Mouse (Mus musculus): Measurements from ENCODE around the gene Stx1a. TPM values are rescaled to one million over a fixed set of nuclear protein-coding genes. Genes with fewer than 3 reads are reported as not detected.

Gene Stx1a
- polyA plus RNA-seq (2012; ENCODE audit: insufficient read depth, insufficient read length, low replicate concordance, missing spikeins): not detected in 2 replicates

GRCm38 (mm10) chr5:135023344-135024173 lies at the start of gene Stx1a:
Gene Stx1a (plus strand): TSS chr5:135023482.
- Histone ChIP-seq H3K27ac (ENCODE audit: insufficient read depth, low read depth, low read length) (no peak within 1 kb of the TSS), H3K4me1 (ENCODE audit: control insufficient read depth, insufficient read depth, low read length) (peaks cover 17% of the 10 kb centered on the region), H3K4me3 (ENCODE audit: insufficient read depth, low read depth, low read length) (peak within 1 kb of the TSS; percentile 79)
- TF ChIP-seq CTCF (IDR thresholded peaks at IDR 0.05; ENCODE audit: insufficient read depth, low read depth, low read length) (no peak), POLR2A (IDR thresholded peaks at IDR 0.05; ENCODE audit: insufficient read depth, low read depth, low read length) (peak; percentile 40; the same call in 1 of the 2 replicates)
- WGBS: under 1% methylated on average over 61 of the region's 61 CpGs

DNA sequence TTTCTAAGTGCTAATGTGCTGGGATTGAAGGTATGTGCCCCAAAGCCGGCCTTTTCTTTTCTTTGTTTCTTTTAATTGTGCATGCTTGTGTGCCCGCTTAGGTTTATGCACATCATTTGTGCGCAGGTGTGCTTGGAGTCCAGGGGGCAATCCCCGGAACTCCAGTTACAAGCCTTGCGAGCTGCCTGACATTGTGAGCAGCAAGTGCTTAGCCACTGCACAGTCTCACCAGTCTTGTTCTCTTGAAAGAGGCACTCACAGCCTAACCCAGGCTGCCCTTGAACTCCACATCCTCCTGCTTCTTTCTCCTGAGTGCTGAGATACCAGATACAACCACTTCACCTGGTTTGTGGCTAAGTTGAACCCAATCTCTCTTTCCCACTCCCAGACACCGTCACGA lies 49.8 kb upstream of the Stx1a start:
- Histone ChIP-seq H3K27ac (ENCODE audit: insufficient read depth, low read depth, low read length) (no peak overlapping the region), H3K4me1 (ENCODE audit: control insufficient read depth, insufficient read depth, low read length) (no peaks in the 10 kb centered on the region), H3K4me3 (ENCODE audit: insufficient read depth, low read depth, low read length) (no peak overlapping the region)
- WGBS: 89% methylated on average over 7 of the region's 7 CpGs
- no peak for TF ChIP-seq POLR2A (IDR thresholded peaks at IDR 0.05; ENCODE audit: insufficient read depth, low read depth, low read length)
- TF ChIP-seq CTCF (IDR thresholded peaks at IDR 0.05; ENCODE audit: insufficient read depth, low read depth, low read length): no peak

DNA sequence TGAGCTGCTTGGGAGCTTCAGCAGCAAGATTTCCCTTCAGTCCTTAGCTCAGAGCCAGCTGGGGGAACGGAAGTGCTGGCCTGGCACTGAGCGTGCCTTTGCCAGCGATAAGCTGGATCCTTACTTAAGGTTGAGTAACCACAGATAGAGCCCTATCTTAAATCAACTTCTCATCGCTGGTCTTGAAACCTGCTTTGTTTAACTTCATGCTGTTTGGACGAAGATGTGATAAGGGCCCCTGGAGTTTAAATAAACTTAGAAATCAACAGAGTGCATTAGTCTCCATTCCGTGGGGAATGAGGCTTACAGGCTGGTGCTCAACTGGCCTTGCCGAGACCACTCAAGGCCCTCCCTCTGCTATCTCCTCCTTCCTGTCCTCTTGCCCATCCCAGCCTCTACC lies 49.0 kb upstream of the Stx1a start:
- TF ChIP-seq CTCF (IDR thresholded peaks at IDR 0.05; ENCODE audit: insufficient read depth, low read depth, low read length): no peak
- no peak for TF ChIP-seq POLR2A (IDR thresholded peaks at IDR 0.05; ENCODE audit: insufficient read depth, low read depth, low read length)
- 58% methylated on average over 7 of the region's 7 CpGs for WGBS
- no peak overlapping the region for H3K4me3 ChIP-seq (ENCODE audit: insufficient read depth, low read depth, low read length)
- no peaks in the 10 kb centered on the region for H3K4me1 ChIP-seq (ENCODE audit: control insufficient read depth, insufficient read depth, low read length)
- H3K27ac ChIP-seq (ENCODE audit: insufficient read depth, low read depth, low read length): no peak overlapping the region

DNA sequence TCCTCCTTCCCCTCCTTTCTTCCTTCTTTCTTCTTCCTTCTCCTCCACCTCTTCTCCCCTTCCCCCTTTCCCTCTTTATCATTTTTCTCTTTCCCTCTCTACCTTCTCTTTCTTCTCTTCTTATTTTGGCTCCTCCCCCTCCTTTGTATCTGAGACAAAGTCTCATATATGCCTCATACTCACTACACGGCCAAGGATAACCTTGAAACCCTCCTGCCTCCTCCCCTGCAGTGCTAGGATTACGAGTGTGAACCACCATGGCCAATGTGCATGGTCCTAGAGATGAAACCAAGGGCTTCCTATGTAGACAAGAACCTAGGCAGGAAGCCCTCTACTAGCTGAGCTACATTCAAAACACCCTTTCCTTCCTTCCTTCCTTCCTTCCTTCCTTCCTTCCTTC lies 48.4 kb upstream of the Stx1a start:
- TF ChIP-seq POLR2A (IDR thresholded peaks at IDR 0.05; ENCODE audit: insufficient read depth, low read depth, low read length): no peak
- TF ChIP-seq CTCF (IDR thresholded peaks at IDR 0.05; ENCODE audit: insufficient read depth, low read depth, low read length): no peak
- H3K27ac ChIP-seq (ENCODE audit: insufficient read depth, low read depth, low read length): no peak overlapping the region

DNA sequence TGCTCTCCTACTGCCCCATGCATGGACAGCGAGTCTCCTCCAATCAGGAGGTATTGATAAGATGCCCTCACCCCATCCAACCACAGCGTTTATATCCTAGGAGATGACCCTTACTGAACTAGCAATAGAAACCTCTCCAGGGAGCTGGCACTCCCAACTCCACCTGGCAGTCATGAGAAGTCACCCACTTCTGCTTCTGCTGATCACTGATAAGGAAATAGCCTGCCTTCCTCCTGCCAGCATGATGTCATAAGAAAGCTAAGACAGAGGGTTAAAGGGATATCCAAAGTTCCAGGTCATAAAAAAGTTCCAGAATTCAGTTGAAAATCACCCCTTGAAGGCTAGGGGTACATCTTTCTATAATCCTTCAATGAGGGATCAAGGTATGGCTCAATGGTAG lies 47.1 kb upstream of the Stx1a start:
- 89% methylated on average over 2 of the region's 2 CpGs for WGBS
- Histone ChIP-seq H3K4me1 (ENCODE audit: control insufficient read depth, insufficient read depth, low read length) (no peaks in the 10 kb centered on the region), H3K4me3 (ENCODE audit: insufficient read depth, low read depth, low read length) (no peak overlapping the region), H3K27ac (ENCODE audit: insufficient read depth, low read depth, low read length) (no peak overlapping the region)
- TF ChIP-seq POLR2A (IDR thresholded peaks at IDR 0.05; ENCODE audit: insufficient read depth, low read depth, low read length) (no peak), CTCF (IDR thresholded peaks at IDR 0.05; ENCODE audit: insufficient read depth, low read depth, low read length) (no peak)

More for the DNA sequence above, 48.4 kb upstream of the Stx1a start:
- WGBS: 55% methylated on average over 2 of the region's 2 CpGs
- Histone ChIP-seq H3K4me3 (ENCODE audit: insufficient read depth, low read depth, low read length) (no peak overlapping the region), H3K4me1 (ENCODE audit: control insufficient read depth, insufficient read depth, low read length) (no peaks in the 10 kb centered on the region)

GRCm38 (mm10) chr5:134976577-134977250 lies 46.6 kb upstream of the Stx1a start:
- no peaks in the 10 kb centered on the region for H3K4me1 ChIP-seq (ENCODE audit: control insufficient read depth, insufficient read depth, low read length)
- WGBS: 85% methylated on average over 14 of the region's 14 CpGs
- TF ChIP-seq POLR2A (IDR thresholded peaks at IDR 0.05; ENCODE audit: insufficient read depth, low read depth, low read length) (no peak), CTCF (IDR thresholded peaks at IDR 0.05; ENCODE audit: insufficient read depth, low read depth, low read length) (no peak)
- no peak overlapping the region for H3K27ac ChIP-seq (ENCODE audit: insufficient read depth, low read depth, low read length)
- no peak overlapping the region for H3K4me3 ChIP-seq (ENCODE audit: insufficient read depth, low read depth, low read length)

DNA sequence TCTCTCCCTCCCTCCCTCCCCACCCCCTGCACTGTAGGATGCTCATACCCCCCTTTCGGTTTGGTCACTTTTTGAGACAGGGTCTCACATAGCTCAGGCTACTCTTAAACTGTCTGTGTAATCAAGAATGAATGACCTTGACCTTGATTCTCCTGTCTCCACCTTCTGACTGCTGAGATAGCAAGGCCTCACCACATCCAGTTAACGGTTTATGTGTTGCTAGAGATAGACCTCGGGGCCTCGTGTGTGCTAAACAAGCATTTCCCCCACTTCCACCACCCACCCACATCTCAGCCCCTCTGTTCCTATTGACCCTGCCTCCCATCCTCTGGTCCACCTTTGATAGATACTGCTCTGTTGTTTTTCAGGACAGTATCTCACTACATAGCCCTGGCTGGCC lies 45.4 kb upstream of the Stx1a start:
- Histone ChIP-seq H3K27ac (ENCODE audit: insufficient read depth, low read depth, low read length) (no peak overlapping the region), H3K4me1 (ENCODE audit: control insufficient read depth, insufficient read depth, low read length) (no peaks in the 10 kb centered on the region), H3K4me3 (ENCODE audit: insufficient read depth, low read depth, low read length) (no peak overlapping the region)
- WGBS: 89% methylated on average over 4 of the region's 4 CpGs
- TF ChIP-seq CTCF (IDR thresholded peaks at IDR 0.05; ENCODE audit: insufficient read depth, low read depth, low read length): no peak
- no peak for TF ChIP-seq POLR2A (IDR thresholded peaks at IDR 0.05; ENCODE audit: insufficient read depth, low read depth, low read length)

GRCm38 (mm10) chr5:134981149-134981548 lies 42.1 kb upstream of the Stx1a start:
- 77% methylated on average over 10 of the region's 10 CpGs for WGBS
- TF ChIP-seq CTCF (IDR thresholded peaks at IDR 0.05; ENCODE audit: insufficient read depth, low read depth, low read length) (no peak), POLR2A (IDR thresholded peaks at IDR 0.05; ENCODE audit: insufficient read depth, low read depth, low read length) (no peak)
- no peak overlapping the region for H3K27ac ChIP-seq (ENCODE audit: insufficient read depth, low read depth, low read length)
- peaks cover 8% of the 10 kb centered on the region for H3K4me1 ChIP-seq (ENCODE audit: control insufficient read depth, insufficient read depth, low read length)
- no peak overlapping the region for H3K4me3 ChIP-seq (ENCODE audit: insufficient read depth, low read depth, low read length)

GRCm38 (mm10) chr5:134983111-134983510 lies 40.2 kb upstream of the Stx1a start:
- WGBS: 83% methylated on average over 1 of the region's 1 CpGs
- Histone ChIP-seq H3K4me1 (ENCODE audit: control insufficient read depth, insufficient read depth, low read length) (peaks cover 17% of the 10 kb centered on the region), H3K4me3 (ENCODE audit: insufficient read depth, low read depth, low read length) (no peak overlapping the region), H3K27ac (ENCODE audit: insufficient read depth, low read depth, low read length) (no peak overlapping the region)
- no peak for TF ChIP-seq CTCF (IDR thresholded peaks at IDR 0.05; ENCODE audit: insufficient read depth, low read depth, low read length)
- TF ChIP-seq POLR2A (IDR thresholded peaks at IDR 0.05; ENCODE audit: insufficient read depth, low read depth, low read length): no peak

Data from olfactory bulb, adult 2 months (tissue).